Mouse (Mus musculus): ENCODE measurements around the gene Anapc16.
"Not testable (repeated sequence)": the region's sequence is repeated elsewhere in the genome, so short reads cannot be mapped to it uniquely, and the experiment has no call there.

The Anapc16 gene

GRCm38 (mm10) chr10:59999057-59999456 lies 3.9 kb downstream of the Anapc16 start:
- DNase-seq (ENCODE audit: low spot score) = no peak

GRCm38 (mm10) chr10:59997591-59997990 lies 5.3 kb downstream of the Anapc16 start:
- peak; percentile 88 for DNase-seq (ENCODE audit: low spot score)

GRCm38 (mm10) chr10:59995889-59996288 lies 7.0 kb downstream of the Anapc16 start:
- DNase-seq (ENCODE audit: low spot score) = no peak

GRCm38 (mm10) chr10:59993813-59994212 lies 9.1 kb downstream of the Anapc16 start:
- DNase-seq (ENCODE audit: low spot score) = not testable (repeated sequence)

GRCm38 (mm10) chr10:59992024-59992423 lies 10.9 kb downstream of the Anapc16 start:
- no peak for DNase-seq (ENCODE audit: low spot score)

- DNase-seq (ENCODE audit: low spot score) = no peak
These were observed 11.6 kb downstream of the Anapc16 start for GRCm38 (mm10) chr10:59991262-59991880.

- no peak for DNase-seq (ENCODE audit: low spot score)
These were observed 12.5 kb downstream of the Anapc16 start for GRCm38 (mm10) chr10:59990393-59990792.

GRCm38 (mm10) chr10:59988036-59988435 lies 14.9 kb downstream of the Anapc16 start:
- DNase-seq (ENCODE audit: low spot score) = no peak

- no peak for DNase-seq (ENCODE audit: low spot score)
These were observed 20.5 kb downstream of the Anapc16 start for GRCm38 (mm10) chr10:59982379-59982873.

GRCm38 (mm10) chr10:59981792-59982191 lies 21.1 kb downstream of the Anapc16 start:
- no peak for DNase-seq (ENCODE audit: low spot score)

GRCm38 (mm10) chr10:59981336-59981735 lies 21.6 kb downstream of the Anapc16 start:
- no peak for DNase-seq (ENCODE audit: low spot score)

- DNase-seq (ENCODE audit: low spot score) = no peak
These were observed 22.1 kb downstream of the Anapc16 start for GRCm38 (mm10) chr10:59980815-59981244.

- no peak for DNase-seq (ENCODE audit: low spot score)
These were observed 23.8 kb downstream of the Anapc16 start for GRCm38 (mm10) chr10:59978873-59979743.

GRCm38 (mm10) chr10:59978401-59978800 lies 24.5 kb downstream of the Anapc16 start:
- no peak for DNase-seq (ENCODE audit: low spot score)

- no peak for DNase-seq (ENCODE audit: low spot score)
These were observed 25.1 kb downstream of the Anapc16 start for GRCm38 (mm10) chr10:59977715-59978343.

- no peak for DNase-seq (ENCODE audit: low spot score)
These were observed 25.8 kb downstream of the Anapc16 start for GRCm38 (mm10) chr10:59977141-59977540.

GRCm38 (mm10) chr10:59974786-59975185 lies 28.1 kb downstream of the Anapc16 start:
- DNase-seq (ENCODE audit: low spot score) = no peak

- DNase-seq (ENCODE audit: low spot score) = no peak
These were observed 28.7 kb downstream of the Anapc16 start for GRCm38 (mm10) chr10:59974191-59974664.

- no peak for DNase-seq (ENCODE audit: low spot score)
These were observed 29.5 kb downstream of the Anapc16 start for GRCm38 (mm10) chr10:59973400-59973799.

GRCm38 (mm10) chr10:59972999-59973398 lies 29.9 kb downstream of the Anapc16 start:
- DNase-seq (ENCODE audit: low spot score) = no peak

- no peak for DNase-seq (ENCODE audit: low spot score)
These were observed 30.4 kb downstream of the Anapc16 start for GRCm38 (mm10) chr10:59972534-59972933.

- DNase-seq (ENCODE audit: low spot score) = no peak
These were observed 31.1 kb downstream of the Anapc16 start for GRCm38 (mm10) chr10:59971813-59972212.

Data from retina, embryonic 14.5 days (tissue).